Mouse (Mus musculus): ENCODE data around the gene Ifitm2.

DNA sequence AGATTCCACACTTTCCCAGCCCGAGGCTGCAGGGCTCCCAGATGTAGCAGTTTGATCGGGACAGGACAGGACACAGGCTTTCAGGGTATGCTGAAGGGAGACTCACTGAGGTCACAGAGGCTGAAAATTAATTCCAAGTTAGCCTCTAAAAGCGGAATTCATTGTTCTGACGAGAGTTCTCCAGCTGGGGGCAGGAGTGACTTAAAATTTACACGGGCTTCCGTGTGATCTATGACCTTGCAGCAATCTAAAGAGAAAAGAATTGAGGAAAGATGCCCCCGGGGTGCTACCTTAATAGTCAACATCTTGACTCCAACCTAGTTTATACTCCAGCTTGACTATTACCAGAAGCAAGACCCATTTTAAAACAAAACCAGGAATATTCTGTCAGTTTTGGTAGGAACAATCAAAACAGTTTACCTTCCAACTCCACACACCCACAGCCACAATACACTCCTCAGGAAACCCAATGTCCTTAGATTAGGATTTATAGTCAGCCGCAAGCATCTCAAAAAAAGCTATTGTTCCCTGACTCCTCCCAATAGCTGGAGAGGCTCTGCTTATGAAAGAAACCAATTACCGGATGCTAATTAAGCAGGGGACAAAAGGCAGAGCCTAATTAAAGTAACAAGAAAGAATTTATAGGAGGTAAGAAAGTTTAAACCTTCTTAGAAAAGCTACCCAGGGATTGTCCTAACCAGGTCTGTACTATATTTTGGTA lies 3.6 kb upstream of the Ifitm2 start:
- TF ChIP-seq CTCF (conservative IDR thresholded peaks at IDR 0.05; ENCODE audit: low read length) (peak; percentile 34), POU5F1 (IDR thresholded peaks at IDR 0.05; ENCODE audit: borderline replicate concordance, low read length) (peak; percentile 41; the same call in 1 of the 2 replicates)
